Comparison of ENCODE assay signal across 8 mouse cellular contexts in the genomic region with DNA sequence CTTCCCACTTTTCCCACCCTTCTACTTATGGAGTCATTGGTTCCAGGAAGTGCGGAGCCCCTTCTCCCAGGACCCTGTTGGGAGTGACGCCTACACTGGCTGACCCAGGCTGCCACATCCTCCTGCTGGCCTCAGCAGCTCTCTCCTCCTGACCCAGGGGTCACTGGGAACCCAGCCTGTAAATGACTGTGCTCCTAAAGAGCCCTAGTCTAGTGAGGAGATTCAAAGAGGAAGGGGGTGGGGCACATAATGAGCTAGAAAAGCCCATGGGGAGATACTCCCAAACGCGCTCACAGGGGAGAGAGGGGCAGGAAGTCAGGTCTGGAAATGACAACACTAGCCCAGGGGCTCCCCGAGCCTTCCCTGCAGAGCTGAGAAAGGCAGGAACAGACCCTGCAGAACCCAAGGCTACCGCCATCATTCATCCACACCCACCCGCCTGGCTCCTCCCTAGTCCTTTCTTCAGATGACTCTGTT. TPM values are rescaled to one million over a fixed set of nuclear protein-coding genes. Genes with fewer than 3 reads are reported as not detected.
A peak's percentile ranks its signal among the peaks of the same experiment; 100 is the strongest.
DNase-seq lines count a peak whose midpoint lies in the region; ATAC-seq and TF ChIP-seq lines count a peak whose summit lies in the region.

No protein-coding gene starts in this region.

- ATAC-seq in forebrain, embryonic 14.5 days, result 0 out of 2 replicates have a peak, but pooled peaks have one; percentile 8
- ATAC-seq in hindbrain, embryonic 12.5 days (ENCODE audit: low FRiP score), result peak; percentile 59
- ATAC-seq in limb, embryonic 14.5 days (ENCODE audit: low FRiP score, low read depth), result no peak
- ATAC-seq in midbrain, embryonic 13.5 days, result peak; percentile 38
- ATAC-seq in erythroid progenitor cell, adult 5-6 weeks (replicated peaks; ENCODE audit: low FRiP score, poor library complexity, severe bottlenecking), result no peak

- DNase-seq in adrenal gland, postnatal 25 days, result peak; percentile 27
- DNase-seq in forebrain, embryonic 14.5 days (ENCODE audit: low spot score), result no peak
- DNase-seq in limb, embryonic 14.5 days (ENCODE audit: low spot score), result no peak
- no peak for DNase-seq in right cerebral cortex, postnatal 14 days
- no peak for DNase-seq in frontal cortex, adult 2 months (ENCODE audit: extremely low spot score in 1 of 2, low spot score in 1 of 2)

- no peaks in the 10 kb centered on the region for H3K27me3 ChIP-seq in forebrain, embryonic 14.5 days (replicated peaks; ENCODE audit: control insufficient read depth, insufficient read depth, low read length)
- H3K27me3 ChIP-seq in hindbrain, embryonic 12.5 days, result no peaks in the 10 kb centered on the region
- H3K27me3 ChIP-seq in limb, embryonic 14.5 days (ENCODE audit: control insufficient read depth, insufficient read depth, low read length), result no peaks in the 10 kb centered on the region
- no peaks in the 10 kb centered on the region for H3K27me3 ChIP-seq in midbrain, embryonic 13.5 days

- no peaks in the 10 kb centered on the region for H3K9me3 ChIP-seq in forebrain, embryonic 14.5 days (replicated peaks; ENCODE audit: control insufficient read depth, low read length)
- no peaks in the 10 kb centered on the region for H3K9me3 ChIP-seq in hindbrain, embryonic 12.5 days (replicated peaks)
- H3K9me3 ChIP-seq in limb, embryonic 14.5 days (ENCODE audit: control insufficient read depth, low read length), result no peaks in the 10 kb centered on the region
- H3K9me3 ChIP-seq in midbrain, embryonic 13.5 days, result no peaks in the 10 kb centered on the region

- 0 out of 2 replicates have a peak overlapping the region, but pooled peaks have one; percentile 35 for H3K9ac ChIP-seq in forebrain, embryonic 14.5 days (ENCODE audit: low read length)
- H3K9ac ChIP-seq in hindbrain, embryonic 12.5 days, result no peak overlapping the region
- H3K9ac ChIP-seq in limb, embryonic 14.5 days (ENCODE audit: low read depth, low read length, severe bottlenecking), result no peak overlapping the region
- H3K9ac ChIP-seq in midbrain, embryonic 13.5 days (replicated peaks), result no peak overlapping the region; the same call in 1 of the 2 replicates

- no peaks in the 10 kb centered on the region for H3K36me3 ChIP-seq in forebrain, embryonic 14.5 days (ENCODE audit: control insufficient read depth, insufficient read depth, low read length)
- no peaks in the 10 kb centered on the region for H3K36me3 ChIP-seq in hindbrain, embryonic 12.5 days
- no peaks in the 10 kb centered on the region for H3K36me3 ChIP-seq in limb, embryonic 14.5 days (ENCODE audit: control insufficient read depth, insufficient read depth, low read length)
- peaks cover 3% of the 10 kb centered on the region; the same call in 1 of the 2 replicates for H3K36me3 ChIP-seq in midbrain, embryonic 13.5 days

- 0 out of 2 replicates have a peak overlapping the region, but pooled peaks have one; percentile 1 for H3K27ac ChIP-seq in forebrain, embryonic 14.5 days (ENCODE audit: low read depth, low read length)
- H3K27ac ChIP-seq in hindbrain, embryonic 12.5 days, result peak overlapping the region; percentile 45
- H3K27ac ChIP-seq in limb, embryonic 14.5 days (replicated peaks; ENCODE audit: low read depth, low read length), result peak overlapping the region; percentile 61
- H3K27ac ChIP-seq in midbrain, embryonic 13.5 days, result peak overlapping the region; percentile 63

- H3K4me1 ChIP-seq in forebrain, embryonic 14.5 days (ENCODE audit: control insufficient read depth, insufficient read depth, low read length), result peaks cover 38% of the 10 kb centered on the region
- H3K4me1 ChIP-seq in hindbrain, embryonic 12.5 days, result peaks cover 54% of the 10 kb centered on the region
- H3K4me1 ChIP-seq in limb, embryonic 14.5 days (ENCODE audit: control insufficient read depth, insufficient read depth, low read length), result peaks cover 55% of the 10 kb centered on the region
- H3K4me1 ChIP-seq in midbrain, embryonic 13.5 days (replicated peaks), result peaks cover 55% of the 10 kb centered on the region

- WGBS in forebrain, embryonic 14.5 days, result 24% methylated on average over 7 of the region's 7 CpGs
- WGBS in hindbrain, embryonic 12.5 days, result 8% methylated on average over 7 of the region's 7 CpGs
- 15% methylated on average over 7 of the region's 7 CpGs for WGBS in limb, embryonic 14.5 days
- 17% methylated on average over 7 of the region's 7 CpGs for WGBS in midbrain, embryonic 13.5 days

- H3K4me3 ChIP-seq in forebrain, embryonic 14.5 days (ENCODE audit: low read depth, low read length), result no peak overlapping the region
- no peak overlapping the region for H3K4me3 ChIP-seq in hindbrain, embryonic 12.5 days
- H3K4me3 ChIP-seq in limb, embryonic 14.5 days (replicated peaks; ENCODE audit: low read length), result no peak overlapping the region
- no peak overlapping the region for H3K4me3 ChIP-seq in midbrain, embryonic 13.5 days (replicated peaks)

- H3K4me2 ChIP-seq in forebrain, embryonic 14.5 days (ENCODE audit: low read length), result no peak overlapping the region
- peak overlapping the region; percentile 23 for H3K4me2 ChIP-seq in hindbrain, embryonic 12.5 days (replicated peaks)
- no peak overlapping the region; the same call in 1 of the 2 replicates for H3K4me2 ChIP-seq in limb, embryonic 14.5 days (replicated peaks; ENCODE audit: low read depth, low read length, severe bottlenecking)
- peak overlapping the region; percentile 10; the same call in 1 of the 2 replicates for H3K4me2 ChIP-seq in midbrain, embryonic 13.5 days (replicated peaks)

- no peak for TF ChIP-seq POLR2A in limb, embryonic 14.5 days (IDR thresholded peaks at IDR 0.05; ENCODE audit: borderline replicate concordance, extremely low read depth, insufficient read depth, insufficient read length)

RNA-seq across cellular contexts. Expression of a gene that starts 17.9 kb away (rescaled TPM):
- 10.8 and 11.9 TPM in 2 replicates for total RNA-seq in adrenal gland, postnatal 25 days (2021)
- polyA plus RNA-seq in forebrain, embryonic 14.5 days (2014; fragmentation: Nextera tagmentation; extraction: Ambion mirVana), result 14.2 and 15.8 TPM in 2 replicates
- polyA plus RNA-seq in hindbrain, embryonic 12.5 days (2016; fragmentation: Nextera tagmentation; extraction: Ambion mirVana), result 49.0 TPM in 2 replicates
- polyA plus RNA-seq in limb, embryonic 14.5 days (2012; rRNA removed), result 52.2 and 60.1 TPM in 2 replicates
- polyA plus RNA-seq in limb, embryonic 14.5 days (2014; fragmentation: Nextera tagmentation; extraction: Ambion mirVana), result 28.3 and 31.6 TPM in 2 replicates
- 32.3 and 38.5 TPM in 2 replicates for polyA plus RNA-seq in midbrain, embryonic 13.5 days (2015; fragmentation: Nextera tagmentation; extraction: Ambion mirVana)
- 21.6 and 24.8 TPM in 2 replicates for polyA plus RNA-seq in frontal cortex, adult 2 months (2012; rRNA removed)
- 1.3 TPM in 1 of 2 replicates, not detected in the other for total RNA-seq in erythroid progenitor cell, adult 5-6 weeks (2015; ENCODE audit: low replicate concordance)
- 0.53 TPM in 1 of 2 replicates, not detected in the other for total RNA-seq in erythroid progenitor cell, adult 5-6 weeks (2017; ENCODE audit: low replicate concordance)

RNA-seq across cellular contexts. Expression of a gene that starts 34.0 kb away (rescaled TPM):
- 20.7 and 31.5 TPM in 2 replicates for total RNA-seq in adrenal gland, postnatal 25 days (2021)
- polyA plus RNA-seq in forebrain, embryonic 14.5 days (2014; fragmentation: Nextera tagmentation; extraction: Ambion mirVana), result 30.4 and 31.5 TPM in 2 replicates
- polyA plus RNA-seq in hindbrain, embryonic 12.5 days (2016; fragmentation: Nextera tagmentation; extraction: Ambion mirVana), result 39.5 and 40.4 TPM in 2 replicates
- polyA plus RNA-seq in limb, embryonic 14.5 days (2012; rRNA removed), result 17.0 and 19.3 TPM in 2 replicates
- polyA plus RNA-seq in limb, embryonic 14.5 days (2014; fragmentation: Nextera tagmentation; extraction: Ambion mirVana), result 38.4 and 41.1 TPM in 2 replicates
- 41.8 and 45.7 TPM in 2 replicates for polyA plus RNA-seq in midbrain, embryonic 13.5 days (2015; fragmentation: Nextera tagmentation; extraction: Ambion mirVana)
- 20.5 and 22.7 TPM in 2 replicates for polyA plus RNA-seq in frontal cortex, adult 2 months (2012; rRNA removed)
- total RNA-seq in erythroid progenitor cell, adult 5-6 weeks (2015; ENCODE audit: low replicate concordance), result 9.7 TPM in 1 of 2 replicates, not detected in the other
- 0.76 and 1.4 TPM in 2 replicates for total RNA-seq in erythroid progenitor cell, adult 5-6 weeks (2017; ENCODE audit: low replicate concordance)

RNA-seq across cellular contexts. Expression of a gene that starts 45.8 kb away (rescaled TPM):
- total RNA-seq in adrenal gland, postnatal 25 days (2021), result 2.2 TPM in 1 of 2 replicates, not detected in the other
- polyA plus RNA-seq in forebrain, embryonic 14.5 days (2014; fragmentation: Nextera tagmentation; extraction: Ambion mirVana), result 1.3 TPM in 1 of 2 replicates, not detected in the other
- 0.65 TPM in 1 of 2 replicates, not detected in the other for polyA plus RNA-seq in hindbrain, embryonic 12.5 days (2016; fragmentation: Nextera tagmentation; extraction: Ambion mirVana)
- polyA plus RNA-seq in limb, embryonic 14.5 days (2012; rRNA removed), result 0.59 and 1.2 TPM in 2 replicates
- polyA plus RNA-seq in limb, embryonic 14.5 days (2014; fragmentation: Nextera tagmentation; extraction: Ambion mirVana), result 1.2 and 1.7 TPM in 2 replicates
- 0.85 and 1.6 TPM in 2 replicates for polyA plus RNA-seq in midbrain, embryonic 13.5 days (2015; fragmentation: Nextera tagmentation; extraction: Ambion mirVana)
- polyA plus RNA-seq in frontal cortex, adult 2 months (2012; rRNA removed), result 0.76 and 2.2 TPM in 2 replicates
- not detected in 2 replicates for total RNA-seq in erythroid progenitor cell, adult 5-6 weeks (2015; ENCODE audit: low replicate concordance)
- total RNA-seq in erythroid progenitor cell, adult 5-6 weeks (2017; ENCODE audit: low replicate concordance), result not detected in 2 replicates

RNA-seq across cellular contexts. Expression of a gene that starts 52.7 kb away (rescaled TPM):
- total RNA-seq in adrenal gland, postnatal 25 days (2021), result 167 and 208 TPM in 2 replicates
- 354 and 423 TPM in 2 replicates for polyA plus RNA-seq in forebrain, embryonic 14.5 days (2014; fragmentation: Nextera tagmentation; extraction: Ambion mirVana)
- polyA plus RNA-seq in hindbrain, embryonic 12.5 days (2016; fragmentation: Nextera tagmentation; extraction: Ambion mirVana), result 255 and 307 TPM in 2 replicates
- 148 and 234 TPM in 2 replicates for polyA plus RNA-seq in limb, embryonic 14.5 days (2012; rRNA removed)
- 347 and 358 TPM in 2 replicates for polyA plus RNA-seq in limb, embryonic 14.5 days (2014; fragmentation: Nextera tagmentation; extraction: Ambion mirVana)
- 350 and 365 TPM in 2 replicates for polyA plus RNA-seq in midbrain, embryonic 13.5 days (2015; fragmentation: Nextera tagmentation; extraction: Ambion mirVana)
- polyA plus RNA-seq in frontal cortex, adult 2 months (2012; rRNA removed), result 232 and 247 TPM in 2 replicates
- 14.7 and 16.2 TPM in 2 replicates for total RNA-seq in erythroid progenitor cell, adult 5-6 weeks (2015; ENCODE audit: low replicate concordance)
- total RNA-seq in erythroid progenitor cell, adult 5-6 weeks (2017; ENCODE audit: low replicate concordance), result 10.5 and 24.9 TPM in 2 replicates

Comparison
In these comparisons a context has a peak if more than half of its experiments do, and no peak if none do; other contexts are left out.
1. ATAC-seq: peak in forebrain, embryonic 14.5 days (single experiment), hindbrain, embryonic 12.5 days (single experiment) and midbrain, embryonic 13.5 days (single experiment); none in limb, embryonic 14.5 days (single experiment) and erythroid progenitor cell, adult 5-6 weeks (single experiment).
2. H3K27ac ChIP-seq: peak in every context shown above with its lines; median percentile 63 in midbrain, embryonic 13.5 days; 61 in limb, embryonic 14.5 days; 45 in hindbrain, embryonic 12.5 days; 1 in forebrain, embryonic 14.5 days.
3. H3K4me2 ChIP-seq: peak in hindbrain, embryonic 12.5 days (single experiment) and midbrain, embryonic 13.5 days (single experiment); none in forebrain, embryonic 14.5 days (single experiment) and limb, embryonic 14.5 days (single experiment).